Mouse (Mus musculus): Measurements from ENCODE around the gene Cfap45.
A peak's percentile ranks its signal among the peaks of the same experiment; 100 is the strongest.

The Cfap45 gene

GRCm38 (mm10) chr1:172520576-172521440, at the start of gene Cfap45:
Gene Cfap45 (plus strand): TSS chr1:172520801.
- no peak for ATAC-seq (ENCODE audit: insufficient number of reproducible peaks, low FRiP score, low TSS enrichment)

- no peak for ATAC-seq (ENCODE audit: insufficient number of reproducible peaks, low FRiP score, low TSS enrichment)
Observed at GRCm38 (mm10) chr1:172472909-172473308, 47.7 kb upstream of the Cfap45 start.

GRCm38 (mm10) chr1:172474196-172474595, 46.4 kb upstream of the Cfap45 start:
- no peak for ATAC-seq (ENCODE audit: insufficient number of reproducible peaks, low FRiP score, low TSS enrichment)

DNA sequence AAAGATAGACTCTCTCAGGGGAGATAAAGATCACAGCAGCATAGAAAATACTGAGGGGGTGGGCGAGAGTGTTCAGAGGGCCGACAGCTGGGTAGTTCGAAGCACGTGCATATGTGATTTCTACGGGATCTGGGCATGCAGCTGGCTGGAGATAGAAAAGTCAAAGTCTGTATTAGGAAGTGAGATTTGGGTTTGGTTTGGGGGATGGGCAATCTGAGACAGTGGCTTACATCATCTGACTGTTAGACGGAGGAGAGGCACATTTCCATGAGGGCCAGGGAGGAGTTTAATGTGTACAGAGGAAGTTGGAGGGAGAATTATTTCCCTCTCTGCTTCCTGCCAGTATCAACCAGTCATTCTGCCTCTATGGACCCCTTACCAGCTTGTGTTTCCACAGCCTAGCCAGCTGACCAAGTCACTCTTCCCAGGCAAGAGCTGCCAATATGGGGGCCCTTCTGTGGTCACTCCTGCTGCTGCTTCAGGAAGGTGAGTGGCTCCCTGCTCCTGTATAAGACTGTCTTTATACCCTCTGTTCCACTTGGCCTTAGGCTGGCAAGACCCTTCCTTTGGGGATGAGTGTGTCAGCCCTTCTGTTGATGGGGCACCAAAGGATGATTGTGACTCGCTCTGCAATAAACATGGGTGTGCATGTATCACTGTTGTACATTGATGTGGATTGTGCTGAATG, 45.4 kb upstream of the Cfap45 start, which contains the start of gene Slamf9:
TSS of gene Slamf9 (plus strand) at position 305 of the 688 bp plus-strand sequence.
- ATAC-seq (ENCODE audit: insufficient number of reproducible peaks, low FRiP score, low TSS enrichment): no peak

GRCm38 (mm10) chr1:172478020-172478419, 42.6 kb upstream of the Cfap45 start:
- no peak for ATAC-seq (ENCODE audit: insufficient number of reproducible peaks, low FRiP score, low TSS enrichment)

DNA sequence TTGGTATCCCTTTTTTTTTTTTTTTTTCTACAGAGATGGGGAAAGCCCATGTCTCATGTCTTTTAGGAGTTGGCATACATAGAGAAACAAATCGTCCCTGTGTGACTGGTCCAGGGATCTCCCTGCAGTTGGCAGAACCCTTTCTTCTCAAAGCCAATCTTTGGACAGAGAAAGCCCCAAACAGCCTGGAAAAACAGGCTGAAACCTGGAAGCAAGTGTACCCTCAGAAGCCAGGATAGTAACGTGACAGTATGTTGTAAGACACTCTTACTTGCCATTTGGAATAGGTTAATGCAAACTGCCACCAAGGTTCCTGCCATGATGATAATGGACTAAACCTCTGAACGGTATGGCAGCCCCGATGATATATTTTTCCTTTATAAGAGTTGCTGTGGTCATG, 40.2 kb upstream of the Cfap45 start:
- no peak for ATAC-seq (ENCODE audit: insufficient number of reproducible peaks, low FRiP score, low TSS enrichment)

- no peak for ATAC-seq (ENCODE audit: insufficient number of reproducible peaks, low FRiP score, low TSS enrichment)
Observed at GRCm38 (mm10) chr1:172481111-172481510, 39.5 kb upstream of the Cfap45 start.

DNA sequence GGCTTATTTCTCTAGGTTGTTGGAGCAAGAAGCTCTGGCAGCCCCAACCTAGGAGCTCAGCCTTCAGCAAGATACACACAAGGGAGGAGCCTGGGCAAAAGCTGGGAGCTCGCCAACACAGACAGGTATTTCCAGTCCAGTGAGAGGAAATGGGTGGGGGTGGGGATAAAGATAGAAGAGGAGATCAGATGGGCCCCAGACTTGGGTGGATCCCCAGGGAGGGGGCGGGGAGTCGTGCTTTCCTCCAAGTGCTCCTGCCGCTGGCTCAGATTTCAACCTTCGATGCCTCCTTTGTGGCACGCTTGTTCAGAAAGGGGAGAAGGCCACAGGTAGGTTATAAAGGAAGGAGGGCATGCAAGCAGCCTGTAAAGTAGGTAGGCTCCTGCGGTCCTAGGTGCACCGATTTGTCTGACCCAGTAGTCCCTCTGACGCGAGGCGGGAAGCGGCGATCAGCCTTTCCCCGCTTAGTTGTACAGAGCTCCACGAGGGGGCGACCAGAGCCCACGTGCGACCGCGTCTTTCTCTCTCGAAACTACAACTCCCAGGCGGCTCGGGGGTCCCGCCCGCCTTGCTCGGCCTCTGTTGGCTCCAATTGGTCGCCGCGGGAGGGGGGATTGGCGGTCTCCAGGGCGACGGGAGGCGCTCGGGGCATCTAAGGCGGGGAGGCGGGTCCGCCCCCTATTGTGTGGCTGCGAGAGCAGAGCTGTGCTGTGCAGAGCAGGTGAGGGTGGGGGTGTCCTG, 38.9 kb upstream of the Cfap45 start, which contains the start of gene Igsf9:
TSS of gene Igsf9 (plus strand) at position 249 of the 741 bp plus-strand sequence.
- ATAC-seq (ENCODE audit: insufficient number of reproducible peaks, low FRiP score, low TSS enrichment): peak; percentile 86

- ATAC-seq (ENCODE audit: insufficient number of reproducible peaks, low FRiP score, low TSS enrichment): no peak
Observed at GRCm38 (mm10) chr1:172482518-172483360, 37.9 kb upstream of the Cfap45 start.

DNA sequence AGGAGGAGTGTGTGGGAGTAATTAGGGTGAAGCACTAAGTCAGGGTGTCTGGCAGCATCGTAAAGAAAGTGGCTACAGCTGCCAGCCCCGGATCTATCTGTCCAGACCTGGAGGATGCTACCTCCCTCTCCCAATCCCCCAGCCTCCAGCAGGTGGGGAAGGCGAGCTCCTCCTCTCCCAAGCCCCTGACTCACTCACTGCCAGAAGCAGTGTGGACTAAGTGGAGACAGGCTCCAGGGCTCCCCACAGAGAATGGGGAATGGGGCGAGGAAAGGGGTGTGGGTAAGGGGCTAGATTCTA, 37.3 kb upstream of the Cfap45 start:
- ATAC-seq (ENCODE audit: insufficient number of reproducible peaks, low FRiP score, low TSS enrichment): no peak

- no peak for ATAC-seq (ENCODE audit: insufficient number of reproducible peaks, low FRiP score, low TSS enrichment)
Observed at GRCm38 (mm10) chr1:172484236-172484635, 36.4 kb upstream of the Cfap45 start.

- ATAC-seq (ENCODE audit: insufficient number of reproducible peaks, low FRiP score, low TSS enrichment): no peak
Observed at GRCm38 (mm10) chr1:172484671-172485070, 35.9 kb upstream of the Cfap45 start.

DNA sequence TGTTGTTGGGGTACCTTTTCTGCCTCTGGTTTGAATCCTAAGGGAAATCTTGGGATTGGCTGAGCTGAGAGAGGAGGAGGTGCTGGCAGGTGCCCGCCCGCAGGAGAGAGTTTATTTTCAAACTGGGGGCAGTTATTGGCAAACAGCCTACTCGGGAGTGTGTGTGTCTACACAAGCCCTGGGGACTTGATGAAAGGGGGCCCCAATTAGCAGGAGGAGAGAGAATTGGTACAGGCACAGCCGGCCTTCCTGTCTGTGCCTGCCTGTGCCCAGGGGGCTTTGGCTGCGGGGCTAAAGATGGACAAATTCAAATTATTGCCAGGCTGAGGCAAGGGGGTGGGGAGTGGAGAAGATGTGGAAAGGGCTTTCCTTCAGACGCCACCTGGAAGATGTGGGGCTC, 34.8 kb upstream of the Cfap45 start:
- ATAC-seq (ENCODE audit: insufficient number of reproducible peaks, low FRiP score, low TSS enrichment): no peak

DNA sequence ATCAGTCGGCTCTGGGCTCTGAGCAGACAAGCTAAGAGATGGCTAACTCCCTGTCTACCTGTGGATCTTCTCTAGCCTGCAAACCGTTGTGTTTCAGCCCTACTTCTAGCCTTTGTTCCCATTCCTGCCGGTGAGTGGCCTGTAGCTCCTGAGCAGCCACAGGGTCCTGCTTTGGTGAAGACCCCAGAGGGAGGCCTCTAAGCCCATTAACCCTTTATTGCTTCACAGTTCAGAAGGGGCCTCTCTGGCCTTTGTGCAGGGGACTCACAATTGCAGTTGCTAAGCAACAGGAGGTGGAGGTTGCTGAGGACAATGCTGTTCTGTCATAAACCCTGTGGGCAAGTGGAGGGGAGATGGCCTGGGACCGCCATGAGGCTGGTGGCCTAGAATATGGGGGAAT, 34.4 kb upstream of the Cfap45 start:
- ATAC-seq (ENCODE audit: insufficient number of reproducible peaks, low FRiP score, low TSS enrichment): no peak

- no peak for ATAC-seq (ENCODE audit: insufficient number of reproducible peaks, low FRiP score, low TSS enrichment)
Observed at GRCm38 (mm10) chr1:172486651-172487050, 34.0 kb upstream of the Cfap45 start.

DNA sequence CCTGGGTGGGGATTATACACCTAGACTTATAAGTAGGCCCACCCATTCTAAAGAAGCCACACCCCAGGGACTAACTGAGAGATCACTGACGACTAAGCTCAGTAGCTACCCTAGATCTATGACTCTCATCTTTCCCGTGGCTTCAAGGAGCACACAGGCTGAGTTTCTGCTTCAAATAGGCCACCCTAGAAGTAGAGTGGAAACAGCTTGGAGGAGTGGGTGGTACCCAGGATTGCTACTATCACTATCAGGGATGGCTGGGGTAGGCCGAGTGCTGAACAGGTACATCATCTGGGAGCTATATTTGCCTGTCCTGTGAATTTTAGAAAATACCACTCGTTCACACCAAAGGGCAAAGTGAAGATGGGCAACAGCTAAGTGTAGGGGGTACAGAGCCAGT, 32.7 kb upstream of the Cfap45 start:
- no peak for ATAC-seq (ENCODE audit: insufficient number of reproducible peaks, low FRiP score, low TSS enrichment)

DNA sequence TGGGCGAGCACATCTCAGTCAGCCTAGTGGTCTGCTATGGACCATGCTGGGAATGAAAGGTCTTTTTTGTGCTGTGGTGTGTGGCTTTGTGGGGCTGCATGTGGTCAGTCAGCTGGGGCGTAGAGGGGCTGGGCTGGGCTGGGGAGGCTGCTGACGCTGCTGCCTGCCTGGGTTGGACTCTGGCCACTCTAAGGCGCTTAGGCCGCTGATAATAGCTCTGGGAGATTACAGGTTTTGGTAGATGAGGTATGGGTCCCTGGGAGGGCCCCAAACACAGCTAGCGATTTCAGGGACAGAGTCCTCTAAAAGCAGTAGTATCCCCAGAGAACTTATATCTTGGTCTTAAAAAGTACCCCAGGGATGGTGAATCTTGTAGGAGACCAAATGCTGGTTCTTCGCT, 31.8 kb upstream of the Cfap45 start:
- no peak for ATAC-seq (ENCODE audit: insufficient number of reproducible peaks, low FRiP score, low TSS enrichment)

DNA sequence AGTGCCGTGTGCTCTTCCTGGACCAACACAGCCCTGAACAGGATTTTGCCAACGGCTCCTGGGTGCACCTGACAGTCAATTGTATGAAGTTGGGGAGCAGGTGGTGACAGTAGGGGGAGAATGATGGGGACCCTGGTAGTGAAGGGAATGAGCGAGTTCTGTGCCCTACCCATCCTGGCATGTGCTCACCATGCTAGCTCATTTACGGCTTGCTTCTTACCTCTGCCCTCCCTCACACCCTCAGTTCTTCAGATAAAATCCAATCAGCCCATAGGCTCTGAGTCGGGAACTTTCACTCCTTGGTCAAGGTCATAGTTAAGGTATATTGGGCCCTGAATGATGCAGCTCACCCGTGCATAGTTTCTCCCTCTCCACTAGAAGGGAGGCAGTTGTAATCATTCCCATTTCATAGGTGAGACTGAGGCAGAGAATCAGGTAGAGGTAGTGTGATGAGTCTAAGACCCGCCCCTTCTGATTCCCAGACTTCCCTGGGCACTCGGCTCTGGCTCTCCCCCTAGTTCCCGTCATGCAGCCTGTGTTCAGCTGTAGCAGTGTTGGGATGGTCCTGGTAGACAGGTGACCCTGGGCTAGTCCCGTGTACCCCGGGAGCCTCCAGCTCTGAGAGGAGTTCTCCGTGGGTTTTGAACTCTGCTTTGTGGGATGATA, 30.9 kb upstream of the Cfap45 start:
- ATAC-seq (ENCODE audit: insufficient number of reproducible peaks, low FRiP score, low TSS enrichment): peak; percentile 18

- peak; percentile 68 for ATAC-seq (ENCODE audit: insufficient number of reproducible peaks, low FRiP score, low TSS enrichment)
Observed at GRCm38 (mm10) chr1:172490261-172490661, 30.3 kb upstream of the Cfap45 start.

DNA sequence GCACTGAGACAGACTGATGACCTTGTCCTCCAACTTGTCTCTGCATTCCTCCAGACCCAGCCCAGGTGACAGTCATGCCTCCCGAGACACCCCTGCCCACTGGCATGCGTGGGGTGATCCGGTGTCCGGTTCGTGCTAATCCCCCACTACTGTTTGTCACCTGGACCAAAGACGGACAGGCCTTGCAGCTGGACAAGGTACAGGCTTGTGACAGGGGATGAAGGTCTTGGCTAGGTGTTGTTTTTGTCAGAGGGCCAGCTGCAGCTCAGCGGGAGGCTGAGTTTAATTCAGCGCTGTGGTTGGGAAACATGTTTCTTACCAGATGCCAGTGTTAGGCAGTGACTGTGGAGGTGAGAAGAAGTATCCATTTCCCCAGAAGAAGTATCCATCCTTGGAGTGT, 28.6 kb upstream of the Cfap45 start:
- ATAC-seq (ENCODE audit: insufficient number of reproducible peaks, low FRiP score, low TSS enrichment): no peak
